Mouse (Mus musculus) brain, adult 2 months (tissue): ENCODE data around the gene Fkbp8.

Experiments
- DNase-seq: peaks from one replicate; pipeline ENCODE4 v3.0.0; 2011; ENCODE audit warnings: low read depth, low spot score

The Fkbp8 gene

GRCm38 (mm10) chr8:70555079-70555747 lies 27.7 kb downstream of the Fkbp8 start:
- no peak for DNase-seq

- DNase-seq = no peak
These were observed 30.8 kb downstream of the Fkbp8 start for GRCm38 (mm10) chr8:70558334-70558733.

GRCm38 (mm10) chr8:70558983-70559382 lies 31.5 kb downstream of the Fkbp8 start:
- DNase-seq = no peak

GRCm38 (mm10) chr8:70560096-70560495 lies 32.6 kb downstream of the Fkbp8 start:
- DNase-seq = peak; percentile 74

GRCm38 (mm10) chr8:70560564-70560963 lies 33.0 kb downstream of the Fkbp8 start:
- DNase-seq = no peak

GRCm38 (mm10) chr8:70561357-70561756 lies 33.8 kb downstream of the Fkbp8 start:
- no peak for DNase-seq

GRCm38 (mm10) chr8:70561809-70562535 lies 34.4 kb downstream of the Fkbp8 start:
- peak; percentile 91 for DNase-seq

- DNase-seq = no peak
These were observed 35.3 kb downstream of the Fkbp8 start for GRCm38 (mm10) chr8:70562802-70563201.

GRCm38 (mm10) chr8:70563763-70564387 lies 36.4 kb downstream of the Fkbp8 start:
- no peak for DNase-seq

- no peak for DNase-seq
These were observed 37.2 kb downstream of the Fkbp8 start for GRCm38 (mm10) chr8:70564696-70565235.

GRCm38 (mm10) chr8:70565561-70565960 lies 38.0 kb downstream of the Fkbp8 start:
- peak; percentile 42 for DNase-seq

GRCm38 (mm10) chr8:70570360-70570759 lies 42.8 kb downstream of the Fkbp8 start:
- DNase-seq = no peak

GRCm38 (mm10) chr8:70570990-70571389 lies 43.5 kb downstream of the Fkbp8 start:
- peak; percentile 78 for DNase-seq

- DNase-seq = no peak
These were observed 46.8 kb downstream of the Fkbp8 start for GRCm38 (mm10) chr8:70574302-70574701.

GRCm38 (mm10) chr8:70574915-70575314 lies 47.4 kb downstream of the Fkbp8 start:
- DNase-seq = peak; percentile 76

- DNase-seq = no peak
These were observed 49.7 kb downstream of the Fkbp8 start for GRCm38 (mm10) chr8:70577207-70577606.

GRCm38 (mm10) chr8:70583476-70584387 lies 56.2 kb downstream of the Fkbp8 start:
- peak; percentile 86 for DNase-seq

- no peak for DNase-seq
These were observed 57.2 kb downstream of the Fkbp8 start for GRCm38 (mm10) chr8:70584606-70585257.
